Mouse (Mus musculus) embryonic facial prominence, embryonic 11.5 days (tissue): Measurements from ENCODE around the gene Wfdc15b. TPM values are rescaled to one million over a fixed set of nuclear protein-coding genes. Genes with fewer than 3 reads are reported as not detected.
"Not testable (repeated sequence)": the region's sequence is repeated elsewhere in the genome, so short reads cannot be mapped to it uniquely, and the experiment has no call there.

Source experiments
- ATAC-seq: fragments of 200-750 bp; cut with Nextera tagmentation; replicated peaks from 2 replicates; pipeline ENCODE4 v1.8.0; 2017; ENCODE audit warnings: low read depth; ENCODE audit not compliant: insufficient number of reproducible peaks, low FRiP score, low TSS enrichment
- DNase-seq: peaks from one replicate; pipeline ENCODE4 v3.0.0-alpha.2; 2015; ENCODE audit warnings: low spot score
- H3K27ac ChIP-seq: fragments of 300-500 bp; sonication (generic); replicated peaks from 2 replicates; pipeline ENCODE4 v1.5.1; 2014; ENCODE audit warnings: mild to moderate bottlenecking, low read depth, low read length, control low read depth
- H3K27me3 ChIP-seq: fragments of 300-500 bp; sonication (generic); 2 replicates; pipeline ENCODE4 v1.6.1; 2014; ENCODE audit warnings: mild to moderate bottlenecking, low read length, moderate library complexity, mixed read lengths; ENCODE audit not compliant: control insufficient read depth, insufficient read depth
- H3K36me3 ChIP-seq: fragments of 300-500 bp; sonication (generic); replicated peaks from 2 replicates; pipeline ENCODE4 v1.6.1; 2014; ENCODE audit warnings: low read depth, mild to moderate bottlenecking, low read length, moderate library complexity, mixed read lengths; ENCODE audit not compliant: control insufficient read depth, insufficient read depth
- H3K4me1 ChIP-seq: fragments of 300-500 bp; sonication (generic); 2 replicates; pipeline ENCODE4 v1.6.1; 2014; ENCODE audit warnings: low read length, mixed read lengths; ENCODE audit not compliant: control insufficient read depth, insufficient read depth
- H3K4me2 ChIP-seq: fragments of 300-500 bp; sonication (generic); 2 replicates; pipeline ENCODE4 v1.6.1; 2014; ENCODE audit warnings: low read depth, mild to moderate bottlenecking, control low read depth, low read length, moderate library complexity
- H3K4me3 ChIP-seq: fragments of 300-500 bp; sonication (generic); 2 replicates; pipeline ENCODE4 v1.5.1; 2014; ENCODE audit warnings: low read depth, low read length, control low read depth
- H3K9ac ChIP-seq: fragments of 300-500 bp; sonication (generic); replicated peaks from 2 replicates; pipeline ENCODE4 v1.6.1; 2014; ENCODE audit warnings: mild to moderate bottlenecking, control low read depth, low read length
- H3K9me3 ChIP-seq: fragments of 300-500 bp; sonication (generic); replicated peaks from 2 replicates; pipeline ENCODE4 v1.6.1; 2016; ENCODE audit warnings: mild to moderate bottlenecking, low read length, inconsistent platforms, mixed read lengths; ENCODE audit not compliant: control insufficient read depth
- WGBS: fragments of 180-500 bp; shearing (Covaris S2); extraction: QIAGEN DNeasy Blood & Tissue Kit; methylation state at CpG from one replicate; pipeline ENCODE4 v1.1.7; 2014; 5-methylcytosine and 5-hydroxymethylcytosine counted together
- polyA plus RNA-seq: library from polyadenylated mRNA; unstranded; fragments of >200 nt; fragmentation: Nextera tagmentation; extraction: Ambion mirVana; gene quantifications from 2 replicates; pipeline ENCODE4 v1.2.1, GENCODE M21; 2014

Gene Wfdc15b
- not detected in 2 replicates for polyA plus RNA-seq

DNA sequence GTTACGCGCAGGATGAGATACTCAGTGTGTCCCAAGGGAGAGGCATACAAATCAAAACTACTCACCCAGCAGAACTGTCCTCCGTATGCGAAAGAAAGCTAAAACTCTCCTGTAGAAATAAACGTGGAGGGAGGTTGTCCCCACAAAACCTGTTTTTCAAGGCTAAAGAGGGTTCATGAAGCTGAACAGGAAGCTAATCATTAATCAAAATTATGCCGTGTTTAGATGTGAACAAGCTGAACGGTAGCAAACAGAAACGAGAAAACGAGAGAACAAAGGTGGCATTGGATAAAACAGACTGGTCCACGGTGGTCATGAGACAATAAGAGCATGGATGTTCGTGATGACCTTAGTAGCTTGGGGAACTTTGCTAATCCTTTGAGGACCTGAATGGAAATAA, at the start of gene Wfdc15b:
Wfdc15b (minus strand) TSS at position 139 of the 400 bp plus-strand sequence.
- no peaks in the 10 kb centered on the region for H3K9me3 ChIP-seq
- H3K4me3 ChIP-seq: no peak within 1 kb of the TSS
- ATAC-seq: no peak
- 75% methylated on average over 11 of the region's 11 CpGs for WGBS
- no peaks in the 10 kb centered on the region for H3K36me3 ChIP-seq
- no peak for DNase-seq
- no peaks in the 10 kb centered on the region for H3K27me3 ChIP-seq
- no peak within 1 kb of the TSS for H3K9ac ChIP-seq
- H3K27ac ChIP-seq: no peak within 1 kb of the TSS
- H3K4me2 ChIP-seq: no peak within 1 kb of the TSS
- no peaks in the 10 kb centered on the region for H3K4me1 ChIP-seq

DNA sequence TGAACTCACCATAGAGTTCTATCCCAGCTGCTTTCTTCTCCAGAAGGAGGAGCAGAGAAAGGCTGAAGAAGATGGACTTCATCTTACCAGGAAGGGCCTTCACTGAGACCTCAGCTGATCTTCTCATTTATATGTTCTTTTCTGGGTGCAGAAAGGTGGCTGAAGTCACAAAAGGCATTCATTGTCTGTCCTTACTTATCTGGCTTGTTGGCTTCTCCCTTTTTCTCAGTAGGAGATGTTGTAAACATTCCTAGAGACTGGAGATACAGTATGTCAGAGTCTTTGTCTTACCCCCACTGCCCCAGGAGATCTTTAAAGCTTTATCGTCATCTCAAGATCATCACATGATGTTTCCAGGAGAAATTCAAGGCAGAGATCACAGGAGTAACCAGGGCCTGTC, 35.1 kb upstream of the Wfdc15b start, which contains the start of gene Svs3b:
Svs3b (minus strand) TSS at position 101 of the 400 bp plus-strand sequence.
- H3K27me3 ChIP-seq, DNase-seq, ATAC-seq, H3K27ac ChIP-seq, H3K9ac ChIP-seq, H3K4me1 ChIP-seq, H3K9me3 ChIP-seq, H3K4me3 ChIP-seq, H3K4me2 ChIP-seq, H3K36me3 ChIP-seq: not testable (repeated sequence)
- WGBS: 90% methylated on average over 1 of the region's 1 CpGs

DNA sequence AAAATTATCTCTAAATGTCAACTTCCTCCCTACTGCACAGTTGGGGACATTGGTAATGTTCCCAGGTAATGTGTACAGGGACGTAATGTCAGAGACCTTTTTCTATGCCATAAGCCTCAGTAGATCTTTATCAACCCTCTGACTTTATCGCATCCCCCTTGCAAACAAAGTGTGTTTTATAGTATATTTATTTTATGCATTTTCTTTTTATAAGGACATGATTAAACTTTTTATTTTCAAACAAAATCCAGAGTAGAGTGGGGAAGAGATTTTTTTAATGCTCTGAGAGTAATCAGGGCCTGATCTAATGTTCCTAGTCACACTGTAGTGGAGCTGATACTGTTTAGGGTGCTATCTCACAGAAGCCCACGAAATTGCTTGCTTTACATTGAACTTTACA, 16.9 kb upstream of the Wfdc15b start, which contains the start of gene Svs2:
Svs2 (minus strand) TSS at position 101 of the 400 bp plus-strand sequence.
- H3K27me3 ChIP-seq: no peaks in the 10 kb centered on the region
- no peak within 1 kb of the TSS for H3K27ac ChIP-seq
- H3K4me3 ChIP-seq: no peak within 1 kb of the TSS
- no peak within 1 kb of the TSS for H3K4me2 ChIP-seq
- no peak for DNase-seq
- ATAC-seq: no peak
- 82% methylated on average over 3 of the region's 3 CpGs for WGBS
- no peaks in the 10 kb centered on the region for H3K4me1 ChIP-seq
- H3K36me3 ChIP-seq: no peaks in the 10 kb centered on the region
- no peak within 1 kb of the TSS for H3K9ac ChIP-seq
- H3K9me3 ChIP-seq: no peaks in the 10 kb centered on the region

DNA sequence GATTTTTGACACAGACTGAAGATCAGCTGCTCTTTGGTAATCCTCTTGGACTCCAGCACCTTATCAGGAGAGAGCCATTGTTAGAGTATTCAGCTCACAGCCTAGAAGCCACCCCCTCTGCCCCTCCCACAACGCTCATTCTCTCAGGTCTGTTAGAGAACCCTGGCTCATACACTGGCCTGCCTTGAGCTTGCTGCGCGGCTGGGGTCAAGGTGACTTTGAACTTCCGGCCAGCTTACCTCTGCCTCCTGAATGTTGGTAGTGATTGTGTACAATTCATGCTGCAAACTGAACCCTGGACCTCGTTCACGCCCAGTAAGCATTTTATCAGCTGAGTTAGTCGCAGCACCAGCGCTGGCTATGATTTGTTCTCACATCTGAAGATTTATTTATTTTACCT, 11.2 kb upstream of the Wfdc15b start:
- ATAC-seq: no peak

DNA sequence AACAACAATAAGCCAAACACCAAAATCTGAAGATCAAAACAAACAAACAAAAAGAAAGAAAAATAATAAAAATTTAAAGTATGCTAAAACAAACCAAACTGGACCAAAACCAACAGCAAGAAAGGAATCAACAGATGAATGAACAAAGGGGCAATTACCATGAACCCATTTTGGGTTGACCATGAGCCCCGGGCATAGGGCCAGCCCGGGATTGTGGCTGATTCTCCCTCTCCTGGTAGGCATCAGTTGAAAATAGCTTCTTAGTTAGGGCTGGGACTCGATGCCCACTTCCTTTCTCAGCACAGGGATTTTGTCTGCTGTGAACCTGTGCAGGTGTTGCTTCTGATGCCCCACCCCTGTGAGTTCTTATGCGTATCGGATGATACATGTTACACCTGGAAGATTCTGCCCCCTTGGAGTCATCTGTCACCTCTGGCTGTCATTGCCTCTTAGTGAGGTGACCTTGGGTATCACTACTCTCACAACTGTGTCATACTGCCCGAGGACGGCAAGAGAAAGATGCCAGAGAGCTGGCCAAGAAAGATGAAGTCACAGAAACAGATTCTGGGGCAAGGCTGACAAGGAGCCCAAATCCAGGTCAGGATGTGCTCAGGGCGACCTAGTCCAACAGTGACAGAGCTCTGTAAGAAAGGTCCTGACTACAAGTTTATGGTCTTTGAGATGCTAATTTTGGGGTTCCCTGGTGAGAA, 7.1 kb upstream of the Wfdc15b start:
- Histone ChIP-seq H3K9me3 (no peaks in the 10 kb centered on the region), H3K4me1 (no peaks in the 10 kb centered on the region), H3K36me3 (no peaks in the 10 kb centered on the region), H3K27ac (no peak overlapping the region), H3K9ac (no peak overlapping the region), H3K4me2 (no peak overlapping the region), H3K27me3 (no peaks in the 10 kb centered on the region), H3K4me3 (no peak overlapping the region)
- 87% methylated on average over 8 of the region's 8 CpGs for WGBS
- DNase-seq (no peak), ATAC-seq (no peak)

More for the DNA sequence above, 11.2 kb upstream of the Wfdc15b start:
- DNase-seq: no peak
- 89% methylated on average over 8 of the region's 8 CpGs for WGBS
- H3K36me3 ChIP-seq: no peaks in the 10 kb centered on the region
- no peaks in the 10 kb centered on the region for H3K9me3 ChIP-seq
- H3K4me3 ChIP-seq: no peak overlapping the region
- no peaks in the 10 kb centered on the region for H3K27me3 ChIP-seq
- no peak overlapping the region for H3K4me2 ChIP-seq
- H3K27ac ChIP-seq: no peak overlapping the region
- no peak overlapping the region for H3K9ac ChIP-seq
- no peaks in the 10 kb centered on the region for H3K4me1 ChIP-seq

DNA sequence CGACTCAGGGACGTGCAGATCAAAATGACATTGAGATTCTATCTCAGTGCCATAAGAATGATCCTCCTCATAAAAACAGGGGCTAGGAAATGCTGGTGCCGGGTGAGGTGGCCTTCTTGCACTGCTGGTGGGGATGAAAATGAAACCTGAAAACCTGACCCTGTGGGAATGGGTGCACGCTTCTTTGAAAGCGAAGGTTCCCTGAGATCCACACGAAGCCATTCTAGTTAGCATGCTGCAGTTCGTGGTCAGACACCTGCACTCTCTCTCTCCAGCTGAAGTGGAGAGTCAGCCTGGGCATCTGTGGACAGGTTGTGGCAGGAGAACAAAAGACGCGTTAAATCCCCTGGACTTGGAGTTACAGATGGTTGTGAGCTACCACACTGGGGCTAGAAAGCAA, 2.2 kb downstream of the Wfdc15b start:
- no peak overlapping the region for H3K27ac ChIP-seq
- ATAC-seq (no peak), DNase-seq (no peak)
- no peak overlapping the region for H3K4me3 ChIP-seq
- no peak overlapping the region for H3K9ac ChIP-seq
- no peaks in the 10 kb centered on the region for H3K9me3 ChIP-seq
- no peaks in the 10 kb centered on the region for H3K4me1 ChIP-seq
- 80% methylated on average over 9 of the region's 9 CpGs for WGBS
- H3K36me3 ChIP-seq: no peaks in the 10 kb centered on the region
- H3K4me2 ChIP-seq: no peak overlapping the region
- no peaks in the 10 kb centered on the region for H3K27me3 ChIP-seq

DNA sequence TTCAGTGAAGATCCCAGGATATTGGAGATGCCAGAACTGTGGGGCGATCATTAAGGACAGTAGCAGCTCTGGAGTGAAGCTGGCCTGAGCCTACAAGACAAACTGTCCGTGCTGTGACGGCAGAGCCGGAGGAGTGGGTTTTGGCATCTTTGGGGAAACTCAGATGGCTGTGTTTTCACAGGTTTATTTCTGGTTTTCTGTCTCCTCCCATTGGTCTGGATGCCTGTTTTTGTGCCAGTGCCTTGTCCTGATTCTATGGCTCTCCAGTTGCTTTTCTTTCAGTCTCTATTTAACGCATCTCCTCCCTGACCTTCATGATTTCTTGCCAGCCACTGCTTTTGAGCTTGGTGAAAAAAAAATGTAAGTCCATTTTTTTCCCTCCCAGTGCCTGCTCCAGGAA, 8.7 kb downstream of the Wfdc15b start:
- ATAC-seq: no peak
- WGBS: 87% methylated on average over 5 of the region's 5 CpGs
- Histone ChIP-seq H3K27ac (no peak overlapping the region), H3K4me3 (no peak overlapping the region), H3K9ac (no peak overlapping the region), H3K9me3 (no peaks in the 10 kb centered on the region), H3K36me3 (no peaks in the 10 kb centered on the region), H3K4me1 (no peaks in the 10 kb centered on the region), H3K4me2 (no peak overlapping the region), H3K27me3 (no peaks in the 10 kb centered on the region)
- no peak for DNase-seq

DNA sequence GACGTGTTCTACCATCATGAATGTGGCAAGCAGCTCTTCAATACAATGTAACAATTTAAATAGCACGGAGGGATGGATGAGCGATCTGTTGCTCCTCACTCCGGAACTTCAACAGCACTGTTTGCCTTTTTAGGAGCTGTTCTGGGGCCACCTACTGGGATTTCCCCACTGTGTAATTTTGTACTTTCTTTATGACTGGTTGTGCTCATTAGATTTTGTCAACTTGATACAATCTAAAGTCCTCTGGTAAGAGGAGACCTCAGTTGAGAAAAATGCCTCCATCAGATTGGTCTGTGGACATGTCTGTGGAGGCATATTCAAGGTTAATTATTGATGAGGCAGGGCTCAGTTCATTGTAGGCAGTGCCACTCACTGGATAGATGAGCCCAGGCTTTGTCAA, 10.6 kb downstream of the Wfdc15b start:
- Histone ChIP-seq H3K4me1 (no peaks in the 10 kb centered on the region), H3K4me2 (no peak overlapping the region), H3K27ac (no peak overlapping the region), H3K36me3 (no peaks in the 10 kb centered on the region), H3K9me3 (no peaks in the 10 kb centered on the region), H3K9ac (no peak overlapping the region), H3K4me3 (no peak overlapping the region), H3K27me3 (no peaks in the 10 kb centered on the region)
- DNase-seq (no peak), ATAC-seq (no peak)
- 91% methylated on average over 4 of the region's 4 CpGs for WGBS
